ENCODE assay signal across 8 mouse cellular contexts in genomic region chr15:102295633-102296367, GRCm38 (mm10). TPM values are rescaled to one million over a fixed set of nuclear protein-coding genes. Genes with fewer than 3 reads are reported as not detected.
A peak's percentile ranks its signal among the peaks of the same experiment; 100 is the strongest.
DNase-seq lines count a peak whose midpoint lies in the region; ATAC-seq and TF ChIP-seq lines count a peak whose summit lies in the region.

Gene Espl1, plus strand, starts transcription at chr15:102296266.

- 6% methylated on average over 25 of the region's 25 CpGs for WGBS in hindbrain, postnatal 0 days

- peaks cover 4% of the 10 kb centered on the region for H3K4me1 ChIP-seq in hindbrain, postnatal 0 days (ENCODE audit: insufficient read depth, low read length)

- intact Hi-C loops in left cerebral cortex, adult 2 months (cut with DNase I): no loop called here

- no peaks in the 10 kb centered on the region for H3K9me3 ChIP-seq in hindbrain, postnatal 0 days (ENCODE audit: low read length)

- ATAC-seq in hindbrain, postnatal 0 days: peak; percentile 99
- peak; percentile 100 for ATAC-seq in megakaryocyte, adult 5-6 weeks (ENCODE audit: poor library complexity, severe bottlenecking)

- H3K4me3 ChIP-seq in hindbrain, postnatal 0 days (ENCODE audit: low read length): peak within 1 kb of the TSS; percentile 58
- peak within 1 kb of the TSS; percentile 48 for H3K4me3 ChIP-seq in left cerebral cortex, adult 2 months

- no peak for TF ChIP-seq CTCF in hindbrain, postnatal 0 days (IDR thresholded peaks at IDR 0.05; ENCODE audit: low read depth)
- TF ChIP-seq CTCF in left cerebral cortex, adult 2 months (IDR thresholded peaks at IDR 0.05): no peak

- H3K27me3 ChIP-seq in hindbrain, postnatal 0 days (ENCODE audit: insufficient read depth, low read length): no peaks in the 10 kb centered on the region

- peak within 1 kb of the TSS; percentile 95 for H3K4me2 ChIP-seq in hindbrain, postnatal 0 days (ENCODE audit: low read depth, low read length)

- 0 out of 2 replicates have a peak within 1 kb of the TSS, but pooled peaks have one; percentile 43 for H3K9ac ChIP-seq in hindbrain, postnatal 0 days (replicated peaks; ENCODE audit: low read length)

- no peaks in the 10 kb centered on the region for H3K36me3 ChIP-seq in hindbrain, postnatal 0 days (ENCODE audit: insufficient read depth, low read length)

- DNase-seq in T-cell, adult 2 months (ENCODE audit: low spot score): peak; percentile 93
- DNase-seq in cerebellum, postnatal 36 days: peak; percentile 91 to 92
- peak; percentile 94 for DNase-seq in gastrocnemius, adult 18-20 months (ENCODE audit: low spot score)
- DNase-seq in hindbrain, postnatal 0 days (ENCODE audit: low spot score): peak; percentile 97
- DNase-seq in left cerebral cortex, adult 2 months (ENCODE audit: extremely low spot score in 1 of 2, low spot score in 2 of 2): peak; percentile 91 to 92
- peak; percentile 95 to 97 for DNase-seq in right cerebral cortex, adult 2 months (ENCODE audit: low spot score in 2 of 2)
- peak; percentile 94 for DNase-seq in urinary bladder, postnatal 14 days (ENCODE audit: low spot score)

- H3K27ac ChIP-seq in hindbrain, postnatal 0 days: 0 out of 2 replicates have a peak within 1 kb of the TSS, but pooled peaks have one; percentile 37
- peak within 1 kb of the TSS; percentile 69 for H3K27ac ChIP-seq in left cerebral cortex, adult 2 months

RNA-seq across cellular contexts. Expression of gene Espl1, which starts in this region (rescaled TPM):
- total RNA-seq in gastrocnemius, adult 18-20 months (2021): under 1 TPM; 0.21 to 0.36 TPM
- total RNA-seq in hindbrain, postnatal 0 days (2014; rRNA removed): 5.3 and 7.3 TPM in 2 replicates
- polyA plus RNA-seq in hindbrain, postnatal 0 days (2015; fragmentation: Nextera tagmentation; extraction: Ambion mirVana): 2.3 and 3.8 TPM in 2 replicates
- 1 to 10 TPM; 1.1 to 1.5 TPM for total RNA-seq in left cerebral cortex, adult 2 months (2021)
- 26.3 and 37.4 TPM in 2 replicates for total RNA-seq in megakaryocyte, adult 5-6 weeks (2015)
- 15.2 and 30.9 TPM in 2 replicates for total RNA-seq in megakaryocyte, adult 5-6 weeks (2017)

Comparison
In these comparisons a context has a peak if more than half of its experiments do, and no peak if none do; other contexts are left out.
1. Peak in every context shown above with its lines: DNase-seq, ATAC-seq, H3K4me3 ChIP-seq and H3K27ac ChIP-seq.
2. Peak in DNase-seq in gastrocnemius, adult 18-20 months; RNA of the gene not detected or under 1 TPM.